Mouse (Mus musculus): Measurements from ENCODE around the gene Abhd17c. TPM values are rescaled to one million over a fixed set of nuclear protein-coding genes. Genes with fewer than 3 reads are reported as not detected.
"Not testable (repeated sequence)": the region's sequence is repeated elsewhere in the genome, so short reads cannot be mapped to it uniquely, and the experiment has no call there.

Gene Abhd17c
- polyA plus RNA-seq, 1 experiment from 2014 or later = 95.5 TPM

DNA sequence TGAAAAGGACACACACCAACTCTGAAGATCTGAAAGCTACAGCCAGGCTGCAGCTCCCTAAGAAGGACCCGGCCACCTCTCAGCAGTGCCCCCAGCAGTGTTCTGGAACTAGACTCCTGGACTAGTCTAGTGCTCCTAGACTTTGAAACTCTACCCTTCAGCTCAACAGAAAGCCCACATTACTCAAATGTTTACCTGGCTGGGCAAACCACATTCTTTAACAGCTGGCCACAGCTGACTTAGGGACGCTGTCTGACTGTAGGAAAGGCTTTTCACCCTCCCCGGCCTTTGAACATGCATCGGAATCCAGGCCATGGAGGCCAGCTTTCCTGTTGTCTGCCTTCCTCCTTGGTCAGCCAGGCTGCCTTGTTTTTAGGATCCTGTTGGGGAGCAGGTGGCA is 20.0 kb downstream of the Abhd17c start:
- no peak overlapping the region for H3K4me3 ChIP-seq
- no peaks in the 10 kb centered on the region for H3K36me3 ChIP-seq
- 0 out of 2 replicates have a peak, but pooled peaks cover 2% of the 10 kb centered on the region for H3K4me1 ChIP-seq
- no peaks in the 10 kb centered on the region for H3K9me3 ChIP-seq
- WGBS = 89% methylated on average over 4 of the region's 4 CpGs
- no peak overlapping the region for H3K27ac ChIP-seq
- no peak for ATAC-seq (ENCODE audit: low FRiP score, low read depth)
- no peak overlapping the region for H3K4me2 ChIP-seq (replicated peaks)
- no peaks in the 10 kb centered on the region for H3K27me3 ChIP-seq (replicated peaks)
- no peak overlapping the region for H3K9ac ChIP-seq

DNA sequence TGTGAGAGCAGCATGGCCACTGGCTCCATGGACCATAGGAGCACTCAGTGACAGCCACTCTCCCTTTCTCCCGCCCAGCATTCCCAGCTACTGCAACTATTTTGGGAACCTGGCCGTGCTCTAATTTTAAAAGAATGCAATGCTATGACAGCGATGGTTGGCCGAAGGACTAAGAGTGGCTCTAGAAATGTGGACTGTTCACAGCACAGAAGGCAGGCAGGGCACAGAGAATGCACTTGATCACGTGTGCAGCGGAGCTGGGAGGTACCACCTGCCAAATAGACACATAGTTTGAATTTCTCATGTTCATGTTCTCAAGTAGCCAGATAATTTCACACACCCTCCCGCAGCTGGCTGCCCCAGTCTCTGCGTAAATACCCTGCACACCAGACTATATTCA is 23.0 kb downstream of the Abhd17c start:
- no peak overlapping the region for H3K4me3 ChIP-seq
- H3K27me3 ChIP-seq (replicated peaks) = no peaks in the 10 kb centered on the region
- H3K4me2 ChIP-seq (replicated peaks) = no peak overlapping the region
- no peaks in the 10 kb centered on the region for H3K4me1 ChIP-seq
- H3K9ac ChIP-seq = no peak overlapping the region
- H3K9me3 ChIP-seq = no peaks in the 10 kb centered on the region
- 86% methylated on average over 8 of the region's 8 CpGs for WGBS
- H3K36me3 ChIP-seq = no peaks in the 10 kb centered on the region
- no peak for ATAC-seq (ENCODE audit: low FRiP score, low read depth)
- H3K27ac ChIP-seq = no peak overlapping the region

DNA sequence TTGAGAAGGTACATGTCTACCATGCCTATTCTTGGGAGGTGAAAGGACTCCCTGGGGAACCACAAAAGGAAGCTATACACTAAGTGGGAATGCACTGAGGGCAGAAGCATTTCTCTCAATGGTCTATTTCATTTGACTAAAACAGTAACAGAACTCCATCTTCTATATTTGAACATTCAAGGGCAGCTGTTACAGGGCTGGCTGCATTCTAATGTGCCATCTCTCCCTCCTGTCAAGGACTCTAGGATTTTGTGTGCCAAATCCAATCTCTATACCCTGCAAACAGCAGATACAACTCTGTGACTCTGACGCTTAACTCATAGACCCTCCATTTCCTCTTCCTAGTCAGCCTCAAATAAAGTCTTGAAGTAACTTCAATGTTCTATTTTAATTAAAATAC is 26.0 kb downstream of the Abhd17c start:
- no peak for ATAC-seq (ENCODE audit: low FRiP score, low read depth)
- Histone ChIP-seq H3K9me3 (no peaks in the 10 kb centered on the region), H3K27ac (no peak overlapping the region), H3K4me2 (replicated peaks) (no peak overlapping the region), H3K36me3 (no peaks in the 10 kb centered on the region), H3K4me3 (no peak overlapping the region), H3K27me3 (replicated peaks) (no peaks in the 10 kb centered on the region), H3K4me1 (0 out of 2 replicates have a peak, but pooled peaks cover 5% of the 10 kb centered on the region), H3K9ac (no peak overlapping the region)
- 86% methylated on average over 1 of the region's 1 CpGs for WGBS

DNA sequence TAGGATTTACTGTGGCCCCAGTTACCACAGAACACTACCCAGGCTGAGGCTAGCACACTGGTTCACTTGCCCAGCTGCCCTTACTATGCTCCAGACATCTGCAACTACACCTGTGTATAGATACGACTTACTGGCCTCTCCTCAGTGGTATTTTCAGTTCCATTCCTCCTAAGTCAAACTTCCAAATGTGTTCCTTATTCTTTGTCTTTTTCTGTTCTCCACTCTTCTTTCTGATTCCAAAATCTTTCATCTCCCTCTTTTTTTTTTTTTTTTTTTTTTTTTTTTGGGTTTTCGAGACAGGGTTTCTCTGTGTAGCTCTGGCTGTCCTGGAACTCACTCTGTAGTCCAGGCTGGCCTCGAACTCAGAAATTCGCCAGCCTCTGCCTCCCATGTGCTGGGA is 28.0 kb downstream of the Abhd17c start:
- not testable (repeated sequence) for ATAC-seq (ENCODE audit: low FRiP score, low read depth)
- peaks cover 25% of the 10 kb centered on the region for H3K4me1 ChIP-seq
- 95% methylated on average over 4 of the region's 4 CpGs for WGBS

DNA sequence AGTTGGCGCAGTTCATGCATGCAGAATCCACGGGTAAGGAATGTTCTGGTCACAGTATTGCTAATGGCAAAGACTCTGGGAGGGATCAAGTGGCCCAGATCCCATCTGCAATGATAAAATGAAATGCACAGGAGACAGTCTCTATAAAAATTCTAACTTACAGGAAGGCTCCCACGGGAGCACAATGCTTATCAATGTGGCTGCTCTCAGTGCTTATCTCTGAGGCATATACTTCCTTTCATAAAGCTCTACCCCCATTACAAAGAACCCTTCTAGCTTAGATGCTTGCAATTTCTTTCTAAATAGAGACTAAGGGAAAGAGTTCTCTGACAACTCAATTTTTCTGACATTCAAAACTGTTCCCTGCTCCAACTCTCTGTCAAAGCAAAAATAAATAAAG is 29.9 kb downstream of the Abhd17c start:
- no peak overlapping the region for H3K4me3 ChIP-seq
- peaks cover 35% of the 10 kb centered on the region for H3K4me1 ChIP-seq
- WGBS = 87% methylated on average over 3 of the region's 3 CpGs
- H3K9me3 ChIP-seq = no peaks in the 10 kb centered on the region
- no peak overlapping the region for H3K9ac ChIP-seq
- no peak overlapping the region for H3K4me2 ChIP-seq (replicated peaks)
- H3K27me3 ChIP-seq (replicated peaks) = no peaks in the 10 kb centered on the region
- ATAC-seq (ENCODE audit: low FRiP score, low read depth) = no peak
- no peaks in the 10 kb centered on the region for H3K36me3 ChIP-seq
- H3K27ac ChIP-seq = no peak overlapping the region

More for the DNA sequence above, 28.0 kb downstream of the Abhd17c start:
- not testable (repeated sequence) for H3K27ac ChIP-seq; H3K9ac ChIP-seq; H3K27me3 ChIP-seq (replicated peaks); H3K4me2 ChIP-seq (replicated peaks); H3K36me3 ChIP-seq; H3K9me3 ChIP-seq; H3K4me3 ChIP-seq

DNA sequence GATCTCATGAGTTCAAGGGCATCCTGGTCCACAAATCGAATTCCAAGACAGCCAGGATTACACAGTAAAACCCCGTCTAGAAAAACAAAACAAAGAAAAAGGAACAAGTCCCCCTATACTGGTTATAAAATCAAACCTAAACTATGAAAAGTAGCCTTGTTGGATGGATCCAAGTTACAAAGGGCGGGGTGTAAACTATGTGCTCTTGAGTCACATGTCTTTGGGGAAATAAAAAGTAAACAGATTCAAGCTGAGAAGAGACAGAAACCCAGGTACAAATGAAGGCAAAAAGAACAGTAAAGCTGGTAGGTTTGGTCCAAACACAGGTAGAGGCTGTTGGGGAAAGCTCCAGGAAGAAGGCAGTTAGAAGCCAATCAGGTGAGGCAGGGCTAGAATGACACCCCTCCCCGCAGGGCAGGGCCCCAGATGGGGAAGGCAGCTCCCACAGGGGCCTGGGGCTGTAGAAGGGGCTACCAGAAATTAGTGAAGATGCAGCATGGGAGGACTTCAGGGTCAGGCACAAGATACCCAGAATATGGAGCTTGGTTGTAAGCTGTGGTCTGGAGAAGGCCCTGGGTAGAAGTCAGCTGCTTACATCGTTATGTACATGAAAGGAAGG is 31.4 kb downstream of the Abhd17c start:
- ATAC-seq (ENCODE audit: low FRiP score, low read depth) = no peak

DNA sequence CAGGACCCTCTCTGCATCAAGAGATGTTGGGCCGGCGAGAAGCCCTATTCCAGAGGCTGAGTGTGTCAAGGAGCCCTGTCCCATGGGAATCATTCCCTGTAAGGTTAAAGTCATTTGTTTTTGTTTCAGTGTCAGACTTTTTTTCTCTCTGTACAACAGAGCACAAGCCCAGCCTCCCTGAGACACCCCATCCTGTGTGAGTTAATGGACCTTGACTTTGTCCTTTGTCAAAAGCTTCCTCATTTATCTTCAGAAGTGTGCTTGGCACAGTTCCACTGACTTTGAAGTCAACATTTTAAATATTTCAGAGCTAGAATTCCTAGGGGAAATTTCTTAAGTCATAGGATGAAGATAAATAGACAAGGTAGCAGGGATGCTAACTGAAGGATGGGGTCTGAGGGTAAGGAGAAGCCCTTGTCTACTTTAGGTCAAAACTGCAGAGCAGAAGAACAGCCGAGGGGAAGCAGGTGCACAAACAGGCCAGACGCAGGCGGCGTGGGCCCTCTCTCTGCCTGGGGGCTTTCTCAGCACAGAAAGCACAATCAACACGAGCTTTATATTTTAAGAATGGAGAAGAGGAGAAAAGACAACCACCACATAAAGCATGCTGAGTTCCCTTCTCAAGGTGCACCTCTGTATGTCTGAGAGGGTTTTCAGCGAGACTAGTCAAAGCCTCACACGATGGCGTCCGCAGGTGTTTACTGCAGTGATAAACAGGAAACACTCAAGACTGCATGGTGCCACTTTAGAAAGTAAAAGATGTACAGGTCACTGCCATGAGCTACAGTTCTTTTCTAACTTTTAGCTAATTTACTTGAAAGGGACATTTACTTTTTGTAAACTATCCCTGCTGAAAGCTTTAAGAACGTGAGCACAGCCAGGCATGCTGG is 32.2 kb downstream of the Abhd17c start:
- H3K4me2 ChIP-seq (replicated peaks) = peak overlapping the region; percentile 19; the same call in 1 of the 2 replicates
- H3K9me3 ChIP-seq = no peaks in the 10 kb centered on the region
- no peak overlapping the region for H3K9ac ChIP-seq
- H3K27ac ChIP-seq = no peak overlapping the region
- peaks cover 38% of the 10 kb centered on the region for H3K4me1 ChIP-seq
- WGBS = 40% methylated on average over 12 of the region's 12 CpGs
- peak; percentile 51; the same call in 1 of the 2 replicates for ATAC-seq (ENCODE audit: low FRiP score, low read depth)
- H3K4me3 ChIP-seq = no peak overlapping the region
- H3K36me3 ChIP-seq = no peaks in the 10 kb centered on the region
- no peaks in the 10 kb centered on the region for H3K27me3 ChIP-seq (replicated peaks)

More for the DNA sequence above, 31.4 kb downstream of the Abhd17c start:
- H3K27ac ChIP-seq = no peak overlapping the region
- no peak overlapping the region for H3K4me2 ChIP-seq (replicated peaks)
- no peak overlapping the region for H3K9ac ChIP-seq
- H3K9me3 ChIP-seq = no peaks in the 10 kb centered on the region
- H3K4me3 ChIP-seq = no peak overlapping the region
- no peaks in the 10 kb centered on the region for H3K36me3 ChIP-seq
- 60% methylated on average over 5 of the region's 5 CpGs for WGBS
- H3K27me3 ChIP-seq (replicated peaks) = no peaks in the 10 kb centered on the region
- peaks cover 35% of the 10 kb centered on the region for H3K4me1 ChIP-seq

DNA sequence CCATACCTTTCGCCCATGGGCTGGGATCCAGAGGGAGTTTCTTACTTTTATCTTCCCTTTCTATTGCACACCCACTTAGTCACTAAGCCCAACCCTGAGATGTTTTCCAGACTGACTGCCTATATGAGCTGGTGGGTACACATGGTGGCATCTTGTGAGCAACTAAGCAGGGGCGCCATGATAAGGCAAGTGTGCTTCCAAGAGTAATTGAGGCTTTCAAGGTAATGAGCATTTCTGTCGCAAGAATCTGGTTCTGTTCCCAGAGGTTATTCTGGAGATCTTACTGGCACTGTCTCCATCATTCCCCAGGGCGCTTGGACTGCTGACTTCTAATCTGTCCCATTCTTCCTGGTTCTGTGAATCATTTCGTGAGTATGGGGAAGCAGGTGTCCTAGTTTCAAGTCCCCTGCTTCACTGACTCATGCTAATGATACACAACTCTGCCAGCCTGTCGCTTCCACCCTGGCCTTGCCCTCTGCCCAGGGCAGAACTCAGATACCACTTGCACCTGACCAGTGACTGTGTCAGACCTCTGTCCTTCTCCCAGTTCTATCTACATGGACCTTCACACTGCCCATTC is 34.1 kb downstream of the Abhd17c start:
- peaks cover 55% of the 10 kb centered on the region for H3K4me1 ChIP-seq

DNA sequence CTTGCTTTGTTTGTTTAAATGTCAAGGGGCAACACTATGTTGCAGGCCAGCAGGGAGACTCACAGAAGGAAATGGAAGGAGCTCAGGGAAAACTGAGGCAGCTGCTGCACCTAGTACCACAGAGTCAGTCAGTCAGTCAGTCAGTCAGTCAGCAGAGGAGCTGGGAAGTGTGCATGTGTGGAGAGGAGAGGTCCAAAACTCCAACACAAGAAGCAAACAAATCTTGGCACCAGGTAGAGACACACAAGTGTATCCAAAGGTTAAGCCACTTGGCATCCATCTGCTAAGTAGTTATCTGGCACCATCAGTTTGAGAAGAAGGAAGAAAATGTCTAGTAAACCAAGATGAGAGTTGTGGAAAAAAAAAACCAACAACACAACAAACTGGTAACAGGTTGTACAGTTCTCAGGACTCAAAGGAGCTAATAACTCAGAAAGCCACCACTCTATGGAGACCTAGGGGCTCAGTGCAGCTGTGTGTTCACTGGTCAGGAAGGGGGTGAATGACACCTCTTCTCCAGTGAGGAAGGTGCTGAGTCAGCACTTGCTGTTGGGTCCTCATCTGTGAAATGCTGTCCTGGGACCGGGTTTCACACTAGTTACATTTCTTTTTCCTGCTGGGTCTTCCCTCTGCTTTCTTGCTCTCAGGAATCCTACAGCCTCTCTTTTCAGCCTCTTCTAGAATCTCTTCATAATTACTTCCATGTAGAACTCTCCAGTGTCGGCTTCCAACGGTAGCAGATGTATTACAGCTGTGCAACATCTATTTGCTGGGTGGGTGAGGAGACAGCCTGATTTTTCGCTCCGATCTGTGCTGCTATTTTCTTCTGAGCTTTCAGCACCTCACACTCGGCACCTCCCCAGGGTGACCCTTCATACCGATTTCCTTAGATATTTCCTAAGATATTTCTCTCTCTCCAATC is 34.8 kb downstream of the Abhd17c start:
- no peak overlapping the region for H3K27ac ChIP-seq
- 83% methylated on average over 7 of the region's 7 CpGs for WGBS
- no peak overlapping the region for H3K9ac ChIP-seq
- peaks cover 61% of the 10 kb centered on the region for H3K4me1 ChIP-seq
- no peak overlapping the region for H3K4me3 ChIP-seq
- H3K27me3 ChIP-seq (replicated peaks) = no peaks in the 10 kb centered on the region
- ATAC-seq (ENCODE audit: low FRiP score, low read depth) = no peak
- no peak overlapping the region for H3K4me2 ChIP-seq (replicated peaks)
- no peaks in the 10 kb centered on the region for H3K9me3 ChIP-seq
- H3K36me3 ChIP-seq = 0 out of 2 replicates have a peak, but pooled peaks cover 3% of the 10 kb centered on the region

More for the DNA sequence above, 34.1 kb downstream of the Abhd17c start:
- Histone ChIP-seq H3K27me3 (replicated peaks) (no peaks in the 10 kb centered on the region), H3K9me3 (no peaks in the 10 kb centered on the region), H3K9ac (no peak overlapping the region), H3K4me2 (replicated peaks) (no peak overlapping the region), H3K36me3 (0 out of 2 replicates have a peak, but pooled peaks cover 3% of the 10 kb centered on the region), H3K27ac (no peak overlapping the region), H3K4me3 (no peak overlapping the region)
- WGBS = 91% methylated on average over 6 of the region's 6 CpGs
- no peak for ATAC-seq (ENCODE audit: low FRiP score, low read depth)

DNA sequence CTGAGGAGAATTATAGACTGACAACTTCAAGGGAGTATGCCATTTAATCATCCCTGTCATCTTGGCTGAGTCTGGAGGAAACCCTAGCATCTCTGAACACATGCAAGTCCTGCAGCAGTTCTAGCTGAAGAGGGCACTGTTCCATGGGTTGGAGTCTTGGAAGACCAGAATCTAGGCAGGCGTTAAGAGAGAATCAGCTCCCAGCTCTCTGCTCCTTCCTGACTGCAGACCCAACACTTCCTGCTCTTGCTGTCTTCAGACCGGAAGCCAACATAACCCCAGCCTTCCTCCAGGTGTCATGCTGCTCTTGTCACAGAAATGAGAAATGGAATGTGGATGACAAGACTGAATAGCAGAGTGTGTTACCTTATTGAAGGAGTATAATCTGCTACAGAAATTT is 36.3 kb downstream of the Abhd17c start:
- no peak for ATAC-seq (ENCODE audit: low FRiP score, low read depth)
- Histone ChIP-seq H3K36me3 (peaks cover 9% of the 10 kb centered on the region), H3K4me1 (peaks cover 56% of the 10 kb centered on the region), H3K4me2 (replicated peaks) (no peak overlapping the region), H3K9ac (no peak overlapping the region), H3K4me3 (no peak overlapping the region), H3K27ac (no peak overlapping the region), H3K27me3 (replicated peaks) (no peaks in the 10 kb centered on the region), H3K9me3 (no peaks in the 10 kb centered on the region)
- 72% methylated on average over 2 of the region's 2 CpGs for WGBS

DNA sequence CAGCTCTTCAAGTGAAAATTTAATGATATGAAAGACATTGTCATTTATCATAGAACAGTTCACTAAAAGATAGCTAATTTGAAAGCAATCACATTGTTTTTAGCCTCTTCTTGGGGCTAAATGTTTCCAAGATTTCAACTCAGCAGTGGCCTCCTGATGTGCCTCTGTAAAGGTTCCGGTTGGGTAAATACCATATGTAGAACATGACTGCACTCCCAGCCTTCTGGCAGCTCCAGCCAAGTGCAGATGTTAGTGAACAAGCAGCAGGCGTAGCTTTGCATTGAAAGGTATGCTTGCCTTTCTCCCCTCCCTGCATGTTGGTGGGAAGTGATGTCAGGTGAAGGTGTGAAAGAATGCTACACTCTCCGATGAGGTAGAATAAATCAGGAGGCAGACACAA is 36.9 kb downstream of the Abhd17c start:
- H3K27ac ChIP-seq = no peak overlapping the region
- WGBS = 74% methylated on average over 3 of the region's 3 CpGs
- H3K4me1 ChIP-seq = peaks cover 50% of the 10 kb centered on the region
- no peak overlapping the region for H3K9ac ChIP-seq
- H3K9me3 ChIP-seq = no peaks in the 10 kb centered on the region
- H3K27me3 ChIP-seq (replicated peaks) = no peaks in the 10 kb centered on the region
- peaks cover 14% of the 10 kb centered on the region for H3K36me3 ChIP-seq
- H3K4me2 ChIP-seq (replicated peaks) = no peak overlapping the region
- no peak overlapping the region for H3K4me3 ChIP-seq
- no peak for ATAC-seq (ENCODE audit: low FRiP score, low read depth)

Measured in neural tube, embryonic 12.5 days (tissue).